ENCODE assay signal across 16 mouse cellular contexts in the genomic region with DNA sequence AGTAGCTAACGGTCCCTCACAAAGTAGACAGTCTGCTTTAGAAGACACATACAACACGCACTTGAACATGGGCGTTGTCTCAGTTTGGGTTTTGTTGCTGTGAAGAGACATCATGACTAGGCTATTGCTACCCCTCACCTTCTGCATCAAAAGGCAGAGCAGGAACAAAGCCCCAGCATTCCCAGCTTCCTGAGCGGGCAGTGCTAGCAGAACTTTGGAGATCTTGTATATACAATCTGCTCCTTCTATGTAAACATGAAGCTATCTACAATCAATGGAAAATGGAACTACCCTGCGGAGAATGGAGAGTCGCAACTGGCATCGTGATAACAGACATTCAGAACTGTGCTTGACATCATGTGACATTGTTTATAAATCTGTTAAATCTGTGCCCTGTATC.
"Had no signal": no experiment of that assay in that cellular context is flagged by ENCODE, and none has a peak within 500 bp of the region (broad histone marks: within the 10 kb centered on the region; RNA-seq: fewer than 3 reads in every experiment).

No protein-coding gene starts in this region.

- DNase-seq: liver, embryonic 13.5 days; liver, postnatal 0 days; midbrain, embryonic 14.5 days; right cerebral cortex, postnatal 14 days; thymus, adult 2 months; thymus, postnatal 25 days; thymus, postnatal 4 days had no signal

- H3K27me3 ChIP-seq: liver, embryonic 13.5 days; lung, embryonic 15.5 days; midbrain, embryonic 12.5 days; neural tube, embryonic 13.5 days; neural tube, embryonic 15.5 days; stomach, embryonic 15.5 days had no signal

- H3K36me3 ChIP-seq: liver, embryonic 13.5 days; liver, embryonic 15.5 days; lung, embryonic 15.5 days; midbrain, embryonic 10.5 days; midbrain, embryonic 12.5 days; neural tube, embryonic 13.5 days; neural tube, embryonic 15.5 days; stomach, embryonic 15.5 days had no signal

- H3K27ac ChIP-seq: liver, embryonic 13.5 days; liver, embryonic 15.5 days; lung, embryonic 15.5 days; midbrain, embryonic 10.5 days; midbrain, embryonic 12.5 days; neural tube, embryonic 13.5 days; neural tube, embryonic 15.5 days; stomach, embryonic 15.5 days; stomach, postnatal 0 days had no signal

- H3K4me3 ChIP-seq: liver, embryonic 13.5 days; liver, embryonic 15.5 days; lung, embryonic 15.5 days; midbrain, embryonic 10.5 days; midbrain, embryonic 12.5 days; myocyte; neural tube, embryonic 13.5 days; neural tube, embryonic 15.5 days; stomach, embryonic 15.5 days had no signal

- H3K4me1 ChIP-seq: liver, embryonic 15.5 days; lung, embryonic 15.5 days; neural tube, embryonic 15.5 days; stomach, embryonic 15.5 days had no signal

- H3K9me3 ChIP-seq: liver, embryonic 13.5 days; liver, embryonic 15.5 days; lung, embryonic 15.5 days; midbrain, embryonic 10.5 days; midbrain, embryonic 12.5 days; neural tube, embryonic 13.5 days; neural tube, embryonic 15.5 days; stomach, embryonic 15.5 days had no signal
